Mouse (Mus musculus) mouse embryonic stem cell (cell line): ENCODE data around the gene Serpinb13.
"Not testable (repeated sequence)": the region's sequence is repeated elsewhere in the genome, so short reads cannot be mapped to it uniquely, and the experiment has no call there.

Experiments
- in situ Hi-C, 2 experiments: fragments of 300-500 bp; cut with MboI; formaldehyde crosslinking; loops; 1 replicate in 1 of 2; 3 replicates in 1 of 2; pipeline ENCODE4 v1.14.3; 2019 to 2020; ENCODE audit warnings: low sequenced_read_pairs in 2 of 2, low pct_unique_long_range_greater_than_20kb in 1 of 2, mixed read lengths in 1 of 2; ENCODE audit not compliant: unreplicated experiment in 1 of 2

The Serpinb13 gene

DNA sequence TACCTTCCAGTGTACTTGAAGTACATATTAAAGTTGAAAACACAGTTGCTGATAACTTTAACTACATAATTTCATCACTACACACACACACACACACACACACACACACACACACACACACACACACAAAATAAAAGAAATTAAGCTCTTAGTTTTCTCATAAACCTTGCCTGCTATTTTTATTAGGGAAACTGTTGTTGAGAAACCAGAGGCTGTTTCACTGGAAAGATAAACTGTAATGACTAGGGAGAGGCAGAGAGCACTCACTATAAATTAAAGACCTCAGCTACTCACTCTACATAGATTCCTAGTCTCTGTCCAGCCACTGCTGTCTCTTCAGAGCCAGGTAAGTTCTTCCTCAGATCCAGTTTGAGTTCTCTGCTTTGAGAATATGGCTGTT is at the start of gene Serpinb13:
Gene Serpinb13, plus strand, starts transcription at position 301 of the 400 bp plus-strand sequence.
- in situ Hi-C loops = no loop called here

DNA sequence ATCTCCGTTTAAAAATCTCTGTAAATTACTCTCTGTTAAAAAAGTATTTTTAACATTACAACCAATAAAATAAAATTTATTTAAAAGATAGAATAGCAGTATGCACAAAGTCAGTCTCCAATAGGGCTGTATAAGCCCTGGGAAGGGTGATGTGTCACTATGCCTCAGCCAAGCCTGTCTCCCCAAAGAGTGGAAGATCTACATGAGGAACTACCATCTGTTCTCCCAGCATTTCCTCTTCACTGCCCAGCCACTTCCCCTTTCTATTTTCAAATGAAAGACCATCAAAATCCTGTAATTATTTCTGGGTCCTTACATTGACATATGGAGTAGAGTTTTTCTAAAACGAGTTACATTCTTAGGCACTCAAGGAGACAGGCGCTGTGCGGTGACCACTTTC is 48.8 kb upstream of the Serpinb13 start:
- in situ Hi-C loops = no loop called here

DNA sequence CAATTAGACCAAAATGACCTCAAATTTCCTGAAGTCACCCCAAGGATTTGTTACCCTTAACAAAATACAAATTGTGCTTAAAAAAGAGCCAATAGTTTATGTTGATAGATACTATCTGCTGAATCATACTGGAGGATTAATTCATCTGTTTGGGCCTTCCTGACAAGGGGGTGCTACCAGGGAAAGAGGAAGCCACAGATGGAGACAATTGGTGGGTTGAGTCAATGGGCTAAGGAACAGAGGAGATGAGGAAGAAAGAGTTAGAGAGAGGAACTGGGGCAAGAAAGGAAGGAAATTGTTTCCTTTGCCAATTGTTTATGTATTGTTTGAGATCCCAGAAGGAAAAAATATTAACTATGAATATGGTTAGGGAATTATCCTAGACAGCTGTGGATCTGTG is 47.1 kb upstream of the Serpinb13 start:
- in situ Hi-C loops = no loop called here

DNA sequence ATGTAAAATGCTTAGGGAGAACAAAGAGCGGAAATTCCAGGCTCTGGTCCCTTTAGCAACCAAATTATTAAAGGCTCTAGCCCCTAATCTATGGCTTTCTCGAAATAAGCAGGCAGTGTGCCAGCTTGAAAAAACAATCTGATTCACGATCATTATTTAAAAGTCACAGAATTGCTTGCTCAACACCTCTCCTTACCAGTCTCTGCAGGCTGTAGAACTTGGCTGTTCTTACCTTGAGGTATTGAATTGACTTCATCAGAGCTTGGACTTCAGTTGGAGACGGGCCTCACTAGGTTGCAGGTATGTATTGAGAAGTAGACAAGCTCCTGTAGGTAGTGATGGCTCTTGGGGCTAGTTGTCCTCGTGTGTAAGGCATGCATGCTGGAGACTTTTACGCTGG is 46.5 kb upstream of the Serpinb13 start, which contains the start of gene Serpinb12:
Gene Serpinb12, plus strand, starts transcription at position 185 of the 400 bp plus-strand sequence.
- in situ Hi-C loops = no loop called here

DNA sequence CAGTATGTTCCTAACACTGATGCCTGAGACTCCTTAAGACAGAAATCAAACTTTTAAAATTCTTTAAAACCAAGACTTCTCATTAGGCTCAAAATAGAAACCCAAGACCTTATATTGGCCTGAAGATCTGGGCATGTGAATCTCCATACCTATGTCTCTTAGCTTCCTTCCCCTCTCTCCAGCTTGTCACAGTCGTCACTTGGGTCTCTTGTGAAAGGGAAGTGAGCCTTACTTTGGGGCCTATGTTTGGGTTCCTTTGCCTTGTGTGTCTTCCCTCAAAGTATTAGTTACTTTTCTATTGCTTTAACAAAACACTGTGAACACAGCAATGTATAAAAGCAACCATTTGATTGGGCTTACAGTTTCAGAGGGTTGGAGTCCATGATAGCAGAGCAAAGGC is 33.6 kb upstream of the Serpinb13 start:
- in situ Hi-C loops = no loop called here

DNA sequence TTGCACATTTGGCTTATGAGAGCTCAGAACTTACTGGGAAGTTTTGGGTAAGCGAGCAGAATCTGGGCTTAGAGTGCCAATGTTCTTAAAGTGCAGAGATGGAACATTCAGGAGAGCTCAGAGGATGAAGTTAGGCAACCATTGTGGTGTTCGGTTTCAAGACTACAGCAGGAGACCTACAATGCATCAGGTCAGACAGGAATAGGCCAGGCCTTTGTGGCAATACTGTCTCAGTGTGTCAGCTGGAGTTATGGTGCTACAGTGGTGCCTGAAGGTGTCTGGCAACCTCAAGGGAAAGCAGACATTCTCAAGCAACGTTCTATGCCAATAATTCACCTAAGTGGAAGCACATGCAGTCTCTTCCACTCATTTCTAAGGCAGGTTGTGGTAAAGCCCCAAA is 20.8 kb upstream of the Serpinb13 start:
- in situ Hi-C loops = no loop called here

DNA sequence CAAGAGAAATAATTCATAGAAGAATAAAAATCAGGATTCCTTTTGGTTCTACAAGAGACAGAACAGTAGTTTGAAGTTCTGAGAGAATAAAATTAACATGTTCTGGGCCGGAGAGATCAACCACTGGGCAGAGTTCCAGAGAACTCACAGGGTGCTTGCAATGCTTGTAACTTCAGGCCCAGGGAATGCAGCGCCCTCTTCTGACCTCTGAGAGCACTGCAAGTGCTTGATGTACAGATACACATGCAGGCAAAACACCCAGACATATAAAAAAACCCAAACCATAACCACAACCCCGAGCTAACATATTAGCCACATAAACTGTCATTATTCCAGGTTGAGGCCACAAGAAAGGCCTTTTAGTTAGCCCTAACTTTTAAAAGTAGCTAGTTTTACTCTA is 19.8 kb upstream of the Serpinb13 start:
- in situ Hi-C loops = no loop called here

DNA sequence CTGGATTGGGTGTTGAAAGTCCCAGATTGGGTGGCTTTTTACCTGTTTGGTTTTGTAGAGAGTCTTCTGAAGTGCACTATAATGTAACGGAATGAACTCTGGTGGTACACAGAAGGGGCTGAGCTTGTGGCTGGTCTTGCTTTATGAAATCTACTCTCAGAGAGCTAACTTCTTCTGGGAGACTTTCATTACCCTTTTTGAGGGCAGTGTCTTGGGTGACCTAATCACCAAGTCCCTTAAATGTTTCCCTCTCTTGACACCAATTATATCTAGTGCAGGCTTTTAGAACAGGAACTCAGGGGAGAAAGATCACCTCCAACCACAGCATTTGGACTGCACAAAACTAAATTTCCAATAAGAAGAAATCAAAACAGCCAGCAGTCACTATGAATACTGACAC is 2.3 kb downstream of the Serpinb13 start:
- in situ Hi-C loops = no loop called here

DNA sequence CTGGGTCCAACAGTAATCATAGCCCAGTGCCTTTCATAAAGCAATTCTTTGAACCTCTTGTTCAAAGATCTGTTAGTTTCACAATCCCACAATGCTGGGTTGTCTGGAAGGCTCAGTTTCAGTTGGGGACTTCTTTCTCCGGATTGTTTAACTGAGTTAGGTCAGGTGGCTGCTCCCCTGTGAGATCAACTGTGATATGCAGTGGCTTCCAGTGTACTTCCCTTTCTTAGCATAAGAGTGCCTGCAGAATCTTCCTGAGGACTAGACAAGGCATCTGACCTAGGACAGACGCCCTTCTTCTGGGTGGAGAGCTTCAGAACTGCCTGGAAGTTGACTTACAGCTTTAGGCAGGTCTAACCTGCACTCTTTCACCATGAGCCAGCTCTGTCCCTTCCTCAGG is 3.1 kb downstream of the Serpinb13 start:
- in situ Hi-C loops = no loop called here

DNA sequence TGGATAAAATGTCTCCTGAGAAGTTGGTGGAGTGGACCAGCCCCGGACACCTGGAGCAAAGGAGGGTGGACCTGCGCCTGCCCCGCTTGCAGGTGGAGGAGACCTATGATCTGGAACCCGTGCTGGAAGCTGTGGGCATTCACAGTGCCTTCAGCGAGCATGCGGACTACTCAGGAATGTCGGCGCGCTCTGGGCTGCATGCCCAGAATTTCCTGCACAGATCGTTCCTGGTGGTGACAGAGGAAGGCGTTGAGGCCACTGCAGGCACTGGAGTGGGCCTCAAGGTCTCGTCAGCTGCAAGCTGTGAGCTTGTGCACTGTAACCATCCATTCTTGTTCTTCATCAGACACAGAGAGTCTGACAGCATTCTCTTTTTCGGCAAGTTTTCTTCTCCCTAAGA is 19.6 kb downstream of the Serpinb13 start:
- in situ Hi-C loops = loop anchor here in 1 of 2 experiments (25.0 kb wide), 2 partner anchors 362 to 487 kb away; partner anchors contain the start of gene Serpinb11

DNA sequence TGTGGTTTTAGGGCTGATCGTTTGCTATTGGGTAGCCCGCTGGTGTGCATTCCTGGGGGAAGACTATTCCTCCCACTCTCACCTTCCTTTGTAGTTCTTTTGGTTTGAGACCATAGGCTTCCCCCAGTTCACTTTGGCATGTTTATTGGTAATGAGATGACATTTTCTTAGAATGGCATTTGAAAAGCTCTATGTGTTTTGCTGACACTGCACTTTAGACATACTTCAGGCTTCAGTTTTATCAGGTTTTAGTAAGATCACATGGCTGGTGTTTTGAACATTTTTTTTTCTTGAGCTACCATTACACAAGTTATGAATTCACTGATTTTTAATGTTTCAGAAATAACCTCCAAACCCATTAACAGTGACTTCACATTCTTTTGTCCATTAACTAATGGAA is 21.0 kb downstream of the Serpinb13 start:
- in situ Hi-C loops = loop anchor here in 1 of 2 experiments (25.0 kb wide), 2 partner anchors 361 to 486 kb away; partner anchors contain the start of gene Serpinb11

DNA sequence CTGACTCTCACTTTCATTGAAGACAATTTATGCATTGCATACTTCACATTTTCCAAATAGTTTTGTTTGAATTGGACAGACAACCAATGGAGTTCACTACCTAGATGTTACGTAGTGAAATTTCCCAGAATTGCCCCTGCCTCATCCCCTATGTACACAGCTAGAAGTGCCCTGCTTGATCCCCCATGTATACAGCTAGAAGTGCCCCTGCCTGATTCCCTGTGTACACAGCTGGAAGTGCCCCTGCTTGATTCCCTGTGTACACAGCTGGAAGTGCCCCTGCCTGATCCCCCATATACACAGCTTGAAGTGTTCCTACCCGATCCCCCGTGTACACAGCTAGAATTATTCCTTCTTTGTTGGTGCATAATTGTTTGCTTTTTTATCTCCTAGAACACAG is 25.5 kb downstream of the Serpinb13 start:
- in situ Hi-C loops = loop anchor here in 1 of 2 experiments (25.0 kb wide), 2 partner anchors 356 to 481 kb away; partner anchors contain the start of gene Serpinb11

DNA sequence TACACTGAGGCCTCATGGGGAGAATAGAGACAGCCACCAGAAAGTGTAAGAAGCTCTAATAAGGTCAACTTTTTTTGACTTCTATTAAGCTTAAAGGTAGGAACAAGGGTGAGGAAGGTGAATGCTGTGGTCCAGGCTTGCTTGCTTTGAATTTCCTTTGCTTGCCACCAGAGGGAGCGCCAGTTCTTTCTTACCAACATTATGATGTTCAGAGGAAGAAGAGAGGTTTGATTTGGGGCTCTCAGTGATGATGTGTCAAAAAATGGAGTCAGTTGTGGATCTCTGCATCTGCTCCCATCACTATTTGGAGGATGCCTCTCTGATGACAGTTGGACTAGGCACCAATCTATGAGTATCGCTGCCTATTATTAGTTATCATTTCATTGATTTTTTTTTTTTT is 33.7 kb downstream of the Serpinb13 start:
- in situ Hi-C loops = loop anchor here in 1 of 2 experiments (25.0 kb wide), 2 partner anchors 348 to 473 kb away; partner anchors contain the start of gene Serpinb11

DNA sequence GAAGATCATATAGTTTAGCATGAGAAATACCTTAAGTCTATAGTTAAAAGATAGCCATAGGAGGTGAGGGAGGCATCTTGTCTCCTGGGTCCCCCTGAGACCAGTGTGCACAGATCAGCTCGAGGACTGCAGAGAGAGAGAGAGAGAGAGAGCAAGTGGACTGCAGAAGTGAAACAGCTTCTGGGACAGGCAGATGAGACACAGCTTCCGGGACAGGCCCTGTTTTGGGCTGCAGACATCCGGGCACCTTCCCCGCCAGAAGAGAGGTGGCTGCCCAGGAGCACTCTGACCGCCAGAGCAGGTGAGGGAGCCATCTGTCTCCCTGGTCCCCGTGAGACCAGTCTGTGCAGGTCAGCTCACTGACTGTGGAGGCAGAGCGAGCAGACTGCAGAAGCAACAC is 34.4 kb downstream of the Serpinb13 start:
- in situ Hi-C loops = loop anchor here in 1 of 2 experiments (25.0 kb wide), 2 partner anchors 347 to 472 kb away; partner anchors contain the start of gene Serpinb11

DNA sequence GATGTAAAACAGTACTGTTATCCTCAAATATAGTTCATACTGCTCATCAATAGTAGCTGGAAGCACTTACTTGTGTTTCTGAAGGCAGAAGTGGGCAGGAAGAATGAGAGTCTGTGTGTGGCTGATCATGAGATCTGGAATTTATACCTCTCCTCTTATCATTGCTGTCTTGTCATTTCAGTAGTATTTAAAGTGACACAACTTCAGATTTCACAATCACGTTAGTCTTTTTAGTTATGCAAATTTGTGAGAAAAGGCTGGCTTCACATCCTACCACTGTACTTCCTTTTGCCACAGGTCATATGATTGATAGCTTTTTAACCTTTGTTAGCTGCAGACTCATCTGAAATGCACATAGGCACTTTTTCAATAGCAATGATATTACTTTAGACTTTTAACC is 45.1 kb downstream of the Serpinb13 start:
- in situ Hi-C loops = no loop called here

DNA sequence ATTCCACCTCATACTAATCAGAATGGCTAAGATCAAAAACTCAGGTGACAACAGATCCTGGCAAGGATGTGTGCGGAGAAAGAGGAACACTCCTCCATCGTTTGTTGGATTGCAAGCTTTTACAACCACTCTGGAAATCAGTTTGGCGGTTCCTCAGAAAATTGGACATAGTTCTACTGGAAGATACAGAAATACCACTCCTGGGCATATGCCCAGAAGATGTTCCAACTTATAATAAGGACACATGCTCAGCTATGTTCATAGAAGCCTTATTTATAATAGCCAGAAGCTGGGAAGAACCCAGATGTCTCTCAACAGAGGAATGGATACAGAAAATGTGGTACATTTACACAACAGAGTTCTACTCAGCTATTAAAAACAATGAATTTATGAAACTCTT is 53.5 kb downstream of the Serpinb13 start:
- in situ Hi-C loops = not testable (repeated sequence)
